Mouse (Mus musculus): Measurements from ENCODE around the gene Zdhhc15. TPM values are rescaled to one million over a fixed set of nuclear protein-coding genes. Genes with fewer than 3 reads are reported as not detected.

Gene Zdhhc15
- polyA plus RNA-seq, 1 experiment from 2014 or later = 4.2 TPM

Other genes starting within 250 kb of the Zdhhc15 start
- gene Uprt, start 188.2 kb downstream of the Zdhhc15 start, polyA plus RNA-seq (2015; fragmentation: Nextera tagmentation; extraction: Ambion mirVana) = 1.6 and 2.1 TPM in 2 replicates
- gene Magee2, start 186.2 kb upstream of the Zdhhc15 start, polyA plus RNA-seq (2015; fragmentation: Nextera tagmentation; extraction: Ambion mirVana) = 38.8 and 41.3 TPM in 2 replicates